Comparison of ENCODE assay signal across 11 mouse cellular contexts in genomic region chr6:148371223-148371622, GRCm38 (mm10).
DNase-seq lines count a peak whose midpoint lies in the region; ATAC-seq lines count a peak whose summit lies in the region.
"Had no signal": no experiment of that assay in that cellular context is flagged by ENCODE, and none has a peak within 500 bp of the region (broad histone marks: within the 10 kb centered on the region; RNA-seq: fewer than 3 reads in every experiment).

No protein-coding gene starts in this region.

- H3K27me3 ChIP-seq in liver, embryonic 11.5 days (replicated peaks; ENCODE audit: control insufficient read depth, insufficient read depth, low read length) = no peaks in the 10 kb centered on the region
- H3K27me3 ChIP-seq: limb, embryonic 12.5 days had no signal

- H3K4me1 ChIP-seq in liver, embryonic 11.5 days (replicated peaks; ENCODE audit: control insufficient read depth, insufficient read depth, low read length) = no peaks in the 10 kb centered on the region

- no peak overlapping the region for H3K4me2 ChIP-seq in liver, embryonic 11.5 days
- H3K4me2 ChIP-seq: limb, embryonic 12.5 days had no signal

- ATAC-seq in liver, embryonic 11.5 days (replicated peaks; ENCODE audit: low FRiP score) = 0 out of 2 replicates have a peak, but pooled peaks have one; percentile 26
- peak; percentile 74 for ATAC-seq in megakaryocyte-erythroid progenitor cell, adult 5-6 weeks (replicated peaks; ENCODE audit: low FRiP score, low TSS enrichment, poor library complexity, severe bottlenecking)
- ATAC-seq: activated CD4-positive, CD25-positive, alpha-beta regulatory T cell, adult 4 months had no signal

- no peak overlapping the region for H3K4me3 ChIP-seq in liver, embryonic 11.5 days (ENCODE audit: low read depth, low read length)
- H3K4me3 ChIP-seq: limb, embryonic 12.5 days had no signal

- H3K27ac ChIP-seq in liver, embryonic 11.5 days (ENCODE audit: low read depth, low read length) = no peak overlapping the region
- H3K27ac ChIP-seq: limb, embryonic 12.5 days had no signal

- H3K9ac ChIP-seq in liver, embryonic 11.5 days (ENCODE audit: low read depth, low read length) = no peak overlapping the region
- H3K9ac ChIP-seq: limb, embryonic 12.5 days had no signal

- no peak for DNase-seq in liver, embryonic 11.5 days (ENCODE audit: low spot score)
- DNase-seq in liver = no peak
- DNase-seq in ES-CJ7 (ENCODE audit: low read depth, low spot score) = peak; percentile 67
- peak; percentile 71 for DNase-seq in ZHBTc4 (ENCODE audit: low read depth, low spot score)
- DNase-seq in right cerebral cortex, postnatal 4 days = no peak
- DNase-seq in ovary, postnatal 36 days (ENCODE audit: low spot score) = no peak
- DNase-seq: lung, postnatal 36 days; thymus, postnatal 25 days had no signal

- H3K36me3 ChIP-seq in liver, embryonic 11.5 days (ENCODE audit: control insufficient read depth, insufficient read depth, low read length) = no peaks in the 10 kb centered on the region
- H3K36me3 ChIP-seq: limb, embryonic 12.5 days had no signal

- no peaks in the 10 kb centered on the region for H3K9me3 ChIP-seq in liver, embryonic 11.5 days (ENCODE audit: control insufficient read depth, low read length)
- H3K9me3 ChIP-seq: limb, embryonic 12.5 days had no signal

Comparison
In these comparisons a context has a peak if more than half of its experiments do, and no peak if none do; other contexts are left out.
1. DNase-seq: peak in ES-CJ7 (single experiment) and ZHBTc4 (single experiment); none in liver, embryonic 11.5 days (single experiment), liver (single experiment), right cerebral cortex, postnatal 4 days (single experiment) and ovary, postnatal 36 days (single experiment).